Mouse (Mus musculus) cerebellum, postnatal 14 days (tissue): ENCODE results near the gene Grasp.

ENCODE experiments used
- DNase-seq, 2 experiments: peaks; one replicate each; pipeline ENCODE4 v3.0.0; 2021; ENCODE audit warnings: mixed read lengths in 2 of 2

Grasp gene

DNA sequence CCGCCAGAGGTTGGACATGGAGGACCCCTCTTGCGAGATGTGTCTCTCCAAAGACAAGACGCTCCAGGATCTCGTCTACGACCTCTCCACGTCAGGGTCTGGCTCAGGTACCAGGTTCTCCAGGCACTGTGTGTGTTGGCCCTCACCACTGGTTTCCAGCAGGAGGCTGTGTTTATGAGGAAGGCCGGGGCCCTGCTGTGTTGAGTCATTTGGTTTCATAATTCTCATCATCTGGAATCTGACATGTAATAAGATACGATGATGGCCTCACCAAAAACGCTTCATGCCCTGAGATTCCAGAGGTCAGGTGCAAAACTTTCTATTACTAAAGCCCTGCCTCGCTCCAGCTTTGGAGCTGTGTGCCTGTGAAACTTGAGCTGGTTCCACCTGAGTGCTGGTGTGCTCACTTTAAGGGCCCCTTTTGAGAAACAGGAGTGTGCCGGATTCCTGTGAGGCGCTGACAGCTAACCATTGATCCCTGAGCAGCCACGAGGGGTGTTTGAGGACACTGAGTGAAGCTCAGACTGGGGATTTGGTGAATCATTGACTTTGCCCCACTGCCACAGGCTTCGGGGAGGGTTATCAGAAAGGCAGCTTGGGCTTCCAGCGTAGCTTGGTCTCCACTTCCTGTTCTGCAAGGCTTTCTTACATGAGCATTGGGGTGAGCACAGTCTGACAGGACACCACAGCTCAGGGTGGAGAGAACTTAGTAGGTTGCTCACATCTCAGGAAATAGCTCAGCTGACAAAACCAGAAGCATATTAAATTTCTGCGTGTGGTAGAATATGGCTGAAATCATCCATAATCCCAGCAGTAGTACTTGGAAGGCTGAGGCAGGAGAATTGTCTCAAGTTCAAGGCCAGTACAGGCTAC is 28.8 kb upstream of the Grasp start:
- DNase-seq = no peak

DNA sequence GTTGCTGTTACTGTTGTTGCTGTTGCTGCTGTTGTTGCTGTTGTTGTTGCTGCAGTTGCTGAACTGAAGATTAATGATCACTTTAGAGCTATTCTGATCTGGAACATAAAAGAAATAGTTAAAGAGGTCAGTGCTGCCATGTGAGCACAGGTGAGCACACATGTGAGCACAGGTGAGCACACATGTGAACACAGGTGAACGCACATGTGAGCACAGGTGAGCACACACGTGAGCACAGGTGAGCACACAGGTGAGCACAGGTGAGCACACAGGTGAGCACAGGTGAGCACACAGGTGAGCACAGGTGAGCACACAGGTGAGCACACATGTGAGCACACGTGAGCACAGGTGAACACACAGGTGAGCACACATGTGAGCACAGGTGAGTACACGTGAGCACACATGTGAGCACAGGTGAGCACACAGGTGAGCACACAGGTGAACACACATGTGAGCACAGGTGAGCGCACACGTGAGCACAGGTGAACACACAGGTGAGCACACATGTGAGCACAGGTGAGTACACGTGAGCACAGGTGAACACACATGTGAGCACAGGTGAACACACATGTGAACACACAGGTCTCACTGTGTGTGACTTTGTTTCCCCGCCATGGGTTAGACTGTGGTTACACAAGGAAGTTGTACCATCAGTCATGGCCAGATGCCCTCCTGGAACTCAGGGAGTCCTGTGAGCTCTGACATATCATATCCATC is 27.8 kb upstream of the Grasp start:
- no peak for DNase-seq

DNA sequence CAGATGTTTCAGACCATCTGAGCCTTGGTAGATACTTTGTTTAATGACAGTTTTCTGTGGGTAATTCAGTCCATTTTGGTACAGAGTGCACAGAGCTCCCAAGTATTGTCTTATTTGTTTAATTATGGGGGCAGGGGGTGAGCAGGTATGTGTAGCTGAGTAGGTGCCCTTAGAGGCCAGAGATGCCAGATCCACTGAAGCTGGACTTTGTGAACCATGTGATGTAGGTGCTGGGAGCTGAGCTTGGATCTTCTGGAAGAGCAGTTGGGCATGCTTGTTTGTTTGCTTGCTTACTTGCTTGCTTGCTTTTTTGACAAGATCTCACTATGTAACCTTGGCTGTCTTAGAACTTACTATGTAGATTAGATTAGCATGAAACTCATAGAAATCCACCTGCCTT is 27.0 kb upstream of the Grasp start:
- no peak for DNase-seq

DNA sequence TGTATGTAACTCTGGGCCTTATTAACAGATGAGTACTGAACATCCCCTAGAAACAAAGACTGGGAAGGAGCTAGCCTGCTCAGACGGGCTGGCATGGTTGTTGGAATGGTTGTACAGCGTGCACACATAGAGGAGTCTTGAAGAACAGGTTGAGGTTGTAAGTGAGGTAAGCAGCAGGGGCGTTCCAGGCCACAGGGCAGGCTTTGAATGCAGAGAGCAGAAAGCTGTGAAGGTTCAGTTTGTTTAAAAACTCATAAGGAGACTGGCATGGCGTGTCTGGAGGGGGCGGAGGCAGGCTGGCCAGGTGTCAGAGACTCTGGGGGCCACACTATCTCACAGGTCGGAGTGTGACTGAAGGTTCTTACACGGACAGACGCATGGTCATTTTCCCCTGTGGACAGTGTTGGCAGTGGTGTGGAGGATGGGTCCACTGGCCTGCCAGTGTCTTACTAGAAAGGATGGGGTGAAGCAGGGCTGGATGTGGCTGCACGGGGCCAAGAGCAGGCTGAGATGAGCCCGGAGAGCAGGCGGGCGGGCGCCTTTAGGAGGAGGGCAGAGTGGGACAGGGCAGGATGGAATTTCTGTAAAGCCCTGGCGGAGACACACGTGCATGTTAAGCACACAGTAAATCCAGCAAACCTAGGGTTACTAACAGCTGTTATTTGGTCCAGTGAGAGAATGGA is 26.4 kb upstream of the Grasp start:
- no peak for DNase-seq

DNA sequence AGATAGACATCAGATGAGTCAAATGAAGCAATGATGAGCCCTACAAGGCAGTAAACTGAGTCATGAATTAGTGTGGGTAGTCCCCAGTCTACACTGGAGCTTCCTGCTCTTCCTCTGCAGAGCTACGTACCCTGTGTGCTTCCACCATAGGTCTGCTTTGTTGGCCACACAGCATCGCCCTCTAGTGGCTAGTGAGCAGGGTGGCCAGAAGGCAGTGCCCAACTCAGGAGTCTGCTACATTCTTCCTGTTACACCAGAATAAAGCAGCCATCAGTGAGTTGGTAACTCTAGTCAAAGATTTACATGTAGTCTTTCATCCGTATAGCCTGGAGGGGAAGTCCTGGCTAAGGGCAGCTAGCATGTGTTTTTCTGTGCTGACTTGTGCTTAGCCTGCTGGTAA is 25.8 kb upstream of the Grasp start:
- peak; percentile 76 to 79 for DNase-seq

DNA sequence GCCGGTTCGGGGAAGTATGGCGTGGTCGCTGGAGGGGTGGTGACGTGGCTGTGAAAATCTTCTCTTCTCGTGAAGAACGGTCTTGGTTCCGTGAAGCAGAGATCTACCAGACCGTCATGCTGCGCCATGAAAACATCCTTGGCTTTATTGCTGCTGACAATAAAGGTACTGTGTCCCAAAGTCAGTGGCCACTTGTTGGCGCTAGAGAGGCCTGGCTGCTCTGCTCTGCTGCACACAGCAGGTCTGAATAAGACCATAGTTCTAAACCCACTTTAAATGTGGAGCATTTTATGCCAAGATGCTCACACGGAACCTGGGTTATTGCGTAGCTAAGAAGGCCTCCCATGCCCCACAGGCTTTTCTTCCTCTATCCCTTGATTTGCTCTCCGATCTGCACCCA is 25.1 kb upstream of the Grasp start:
- peak in 1 of 2 experiments; percentile 50 for DNase-seq

DNA sequence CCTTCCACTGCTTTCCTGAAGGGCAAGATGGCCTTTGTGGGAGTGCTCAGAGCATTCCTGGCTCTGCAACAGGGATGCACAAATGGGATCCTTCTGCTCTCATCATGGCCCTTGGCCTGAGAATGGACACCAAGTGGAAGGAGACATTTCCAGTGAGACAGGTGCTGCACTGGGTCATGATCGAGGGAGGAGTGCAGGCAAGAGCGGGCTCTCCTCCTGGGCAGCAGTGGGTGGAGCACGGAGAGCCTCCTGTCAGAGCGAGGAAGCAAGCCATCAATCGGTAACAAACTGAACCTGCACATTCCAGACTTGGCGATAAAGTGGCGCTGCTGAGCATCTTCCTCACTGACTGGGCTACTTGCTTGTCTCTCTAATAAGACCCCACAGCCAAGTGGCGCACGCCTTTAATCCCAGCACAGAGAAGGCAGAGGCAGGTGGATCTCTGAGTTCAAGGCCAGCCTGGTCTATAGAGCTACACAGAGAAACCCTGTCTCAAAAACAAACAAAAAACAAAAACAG is 23.2 kb upstream of the Grasp start:
- peak in 1 of 2 experiments; percentile 14 for DNase-seq

DNA sequence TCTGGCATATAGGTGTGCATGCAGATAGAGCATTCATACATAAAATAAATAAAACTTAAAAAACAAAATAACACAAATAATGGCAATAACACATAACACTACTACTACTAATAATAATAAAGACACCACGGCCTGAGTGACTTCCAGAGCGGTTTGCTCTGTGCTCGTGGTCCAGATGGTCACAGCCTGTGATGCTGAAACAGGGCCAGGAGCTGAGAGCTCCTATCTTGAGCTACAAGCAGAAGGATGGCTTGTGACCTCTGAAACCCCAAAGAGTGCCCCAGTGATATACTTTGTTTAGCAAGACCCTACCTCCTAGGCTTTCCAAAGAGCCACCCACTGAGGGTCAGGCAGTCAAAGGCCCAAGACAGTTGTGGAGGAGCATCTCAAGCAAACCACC is 22.6 kb upstream of the Grasp start:
- peak; percentile 73 to 79 for DNase-seq

DNA sequence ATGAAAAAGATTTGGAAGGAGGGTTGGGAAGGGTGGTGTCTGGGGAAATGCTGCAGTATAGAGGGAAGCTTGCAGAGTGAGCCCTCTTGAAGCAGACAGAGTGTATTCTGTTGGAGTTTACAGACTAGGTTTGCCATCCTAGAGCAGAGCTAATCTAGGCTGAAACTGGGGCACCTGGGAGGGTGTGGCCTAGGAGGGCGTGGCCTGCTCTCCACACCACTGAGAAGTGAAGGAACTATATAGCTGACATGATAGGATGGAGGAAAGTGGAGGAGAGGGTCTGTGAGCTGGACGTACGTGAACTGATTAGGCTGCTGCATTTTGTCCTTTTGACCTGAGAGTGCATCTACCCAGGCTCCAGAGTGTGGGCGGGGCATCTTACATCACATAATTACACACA is 20.3 kb upstream of the Grasp start:
- no peak for DNase-seq

DNA sequence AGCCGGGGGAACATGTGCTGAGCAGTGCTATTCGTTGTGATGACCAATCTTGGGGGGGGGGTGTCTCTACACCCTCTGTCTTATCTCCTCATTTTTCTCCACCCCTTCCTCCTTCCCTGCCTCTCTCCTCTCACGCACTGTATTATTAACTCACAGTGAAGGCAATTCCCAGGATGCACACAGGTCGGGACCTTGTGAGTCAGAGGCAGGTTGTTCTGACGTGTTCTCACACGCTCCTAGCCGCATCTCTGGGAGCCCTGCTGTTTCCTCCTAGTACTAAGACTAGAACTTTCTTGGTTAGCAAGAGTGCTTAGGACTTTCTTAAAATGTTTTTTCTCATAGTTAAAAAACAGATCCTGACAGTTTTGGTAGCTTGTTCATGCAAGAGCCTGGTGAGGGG is 19.2 kb upstream of the Grasp start:
- DNase-seq = no peak

DNA sequence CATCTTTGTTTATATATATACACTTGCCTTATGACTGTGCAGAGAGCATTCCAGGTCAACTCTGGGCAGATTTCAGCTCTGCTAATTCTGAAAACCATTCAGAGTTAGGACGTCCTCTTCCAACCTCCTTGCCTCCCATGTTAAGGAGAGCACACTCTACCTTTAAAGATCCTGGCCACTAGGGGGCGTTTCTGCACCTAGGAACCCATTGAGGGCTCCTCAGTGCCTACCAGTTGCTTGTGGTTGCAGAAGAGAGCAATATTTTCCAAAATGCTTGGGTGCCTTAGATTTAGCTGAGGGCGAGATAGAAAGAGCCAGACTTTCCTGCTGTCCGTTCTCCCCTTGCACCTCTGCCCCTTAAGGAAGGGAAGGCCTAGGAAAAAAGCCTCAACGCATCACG is 13.8 kb upstream of the Grasp start:
- peak; percentile 76 to 86 for DNase-seq

DNA sequence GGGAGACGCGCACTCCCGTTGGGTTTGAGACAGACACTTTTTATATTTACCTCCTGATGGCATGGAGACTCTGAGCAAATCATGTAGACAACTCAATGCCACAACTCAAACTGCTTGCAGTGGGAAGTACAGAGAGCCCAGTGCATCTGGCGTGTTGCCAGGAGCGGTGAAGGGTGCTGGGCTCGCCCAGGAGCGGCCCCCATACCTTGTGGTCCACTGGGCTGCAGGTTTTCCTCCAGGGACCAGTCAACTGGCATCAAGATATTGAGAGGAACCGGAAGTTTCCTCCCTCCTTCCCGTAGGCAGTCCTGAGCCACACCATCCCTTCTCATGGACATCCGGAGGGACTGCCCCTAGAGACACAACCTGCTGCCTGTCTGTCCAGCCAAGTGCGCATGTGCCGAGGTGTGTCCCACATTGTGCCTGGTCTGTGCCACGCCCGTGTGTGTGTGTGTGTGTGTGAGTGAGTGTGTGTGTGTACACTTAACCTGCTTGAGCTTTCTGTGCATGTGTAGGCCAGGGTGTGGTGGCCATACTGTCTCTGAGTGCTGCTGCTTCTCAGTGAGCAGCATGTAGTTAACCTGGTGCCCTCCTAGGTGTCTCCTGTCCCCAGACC is 12.9 kb upstream of the Grasp start:
- DNase-seq = peak in 1 of 2 experiments; percentile 37

DNA sequence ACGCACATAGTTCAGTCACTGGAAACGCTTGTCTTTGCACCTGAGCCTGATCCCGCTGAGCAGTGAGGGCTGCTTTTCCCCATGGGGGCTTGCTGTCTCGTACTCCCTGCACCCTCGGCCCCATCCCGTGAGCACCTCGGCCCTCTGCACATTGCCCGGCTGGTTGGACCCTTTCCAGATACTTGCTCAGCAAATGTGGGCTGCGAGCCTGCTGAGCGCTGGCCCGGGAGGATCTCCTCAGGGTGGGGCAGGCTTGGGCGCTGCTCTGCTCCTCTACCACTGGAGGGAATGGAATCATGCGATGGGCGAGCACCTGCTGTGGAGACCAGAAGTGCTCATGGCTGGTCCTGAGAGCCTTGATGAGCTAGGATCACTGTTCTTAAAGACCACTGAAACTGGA is 11.6 kb upstream of the Grasp start:
- DNase-seq = no peak

DNA sequence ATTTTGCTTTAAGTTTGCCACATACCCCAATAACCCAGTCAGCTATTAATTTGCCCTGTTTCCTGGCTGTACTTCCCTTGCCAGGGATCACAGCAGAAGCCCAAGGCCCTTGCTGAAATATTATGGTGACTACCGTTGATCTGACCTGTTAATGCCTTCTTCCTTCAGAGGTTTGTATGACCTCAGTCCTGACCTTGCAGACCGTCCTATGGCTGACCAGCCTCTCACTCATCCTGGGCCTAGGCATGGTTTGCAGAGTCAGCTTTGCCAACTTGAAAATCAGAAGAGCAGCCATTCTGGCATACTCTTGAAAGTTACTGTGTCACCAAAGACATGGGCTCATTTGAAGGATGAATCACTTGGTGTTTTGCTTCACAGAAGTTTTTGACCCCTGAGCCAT is 8.9 kb upstream of the Grasp start:
- DNase-seq = no peak

DNA sequence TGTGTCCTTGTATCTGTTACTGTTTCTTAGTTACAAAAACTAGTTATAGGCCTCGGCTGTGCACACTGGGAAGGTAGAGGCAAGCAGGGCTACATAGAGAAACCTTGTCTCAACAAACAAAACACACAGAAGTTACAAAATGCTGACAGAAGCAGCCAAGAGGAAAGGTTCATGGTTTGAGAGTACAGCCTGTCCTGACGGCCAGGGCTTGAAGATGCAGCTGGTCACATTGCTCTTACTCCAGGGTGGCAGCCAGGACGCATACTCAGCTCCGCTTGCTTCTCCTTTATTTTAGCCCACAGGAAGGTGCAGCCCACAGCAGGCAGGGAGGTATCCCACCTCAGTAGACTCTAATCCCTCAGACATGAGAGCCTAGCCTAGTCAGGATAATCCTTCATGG is 8.0 kb upstream of the Grasp start:
- DNase-seq = no peak

DNA sequence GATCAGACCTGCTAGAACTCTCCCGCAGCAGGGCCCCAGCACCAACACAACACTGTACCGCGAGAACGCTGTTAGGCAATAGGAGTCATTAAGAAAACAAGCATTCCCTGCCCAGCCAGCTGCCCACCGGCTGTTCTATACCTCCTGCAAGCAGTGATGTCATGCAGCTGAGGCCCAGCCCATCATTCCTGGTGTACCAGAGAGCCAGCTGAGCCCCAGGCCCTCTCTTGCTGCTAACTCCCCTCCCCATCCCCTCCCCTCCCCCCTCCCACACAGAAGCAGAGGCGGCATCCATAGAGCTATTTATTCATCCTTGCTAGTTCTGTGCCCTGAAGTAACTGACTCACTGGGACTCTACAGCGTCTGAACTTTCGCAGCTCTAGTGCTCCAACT is 3.1 kb upstream of the Grasp start:
- DNase-seq = no peak

DNA sequence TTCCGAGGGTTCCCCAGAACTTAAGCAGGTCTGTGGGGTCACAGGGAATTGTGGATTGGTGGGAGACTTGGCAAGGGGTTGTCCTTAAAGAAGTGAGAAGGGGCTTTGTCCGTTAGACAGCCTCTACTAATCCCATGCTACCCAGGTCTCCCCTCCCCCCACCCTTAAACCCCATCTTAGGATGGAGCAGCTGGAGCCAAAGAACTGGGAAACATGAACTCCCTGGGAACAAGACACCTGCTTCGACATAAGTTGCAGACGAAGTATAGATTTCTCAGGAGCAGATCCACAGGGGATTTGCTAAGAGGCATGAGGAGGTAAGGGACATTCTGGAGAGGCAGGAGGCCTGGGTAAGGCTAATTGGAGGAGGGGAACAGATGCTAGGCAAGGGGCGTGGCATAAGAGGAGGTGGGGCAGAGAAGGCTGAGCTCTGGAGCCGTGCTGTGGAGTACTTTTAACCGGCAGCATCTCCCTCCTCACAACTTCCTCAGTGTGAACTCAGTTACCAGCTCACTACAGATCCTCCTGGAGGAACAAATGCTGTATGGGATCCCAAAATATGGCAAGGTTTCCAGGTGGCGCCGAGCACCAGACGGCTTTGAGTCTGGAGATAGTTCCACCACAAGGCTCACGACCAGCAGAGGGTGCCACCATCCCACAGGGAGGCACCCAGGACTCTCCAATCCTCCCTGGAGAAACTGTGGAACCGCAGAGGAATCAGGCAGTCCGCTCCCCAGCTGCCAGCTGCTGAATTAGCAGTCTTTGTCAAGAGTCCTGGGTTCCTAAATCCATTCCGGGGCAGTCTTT is 2.5 kb upstream of the Grasp start:
- peak; percentile 90 to 96 for DNase-seq

DNA sequence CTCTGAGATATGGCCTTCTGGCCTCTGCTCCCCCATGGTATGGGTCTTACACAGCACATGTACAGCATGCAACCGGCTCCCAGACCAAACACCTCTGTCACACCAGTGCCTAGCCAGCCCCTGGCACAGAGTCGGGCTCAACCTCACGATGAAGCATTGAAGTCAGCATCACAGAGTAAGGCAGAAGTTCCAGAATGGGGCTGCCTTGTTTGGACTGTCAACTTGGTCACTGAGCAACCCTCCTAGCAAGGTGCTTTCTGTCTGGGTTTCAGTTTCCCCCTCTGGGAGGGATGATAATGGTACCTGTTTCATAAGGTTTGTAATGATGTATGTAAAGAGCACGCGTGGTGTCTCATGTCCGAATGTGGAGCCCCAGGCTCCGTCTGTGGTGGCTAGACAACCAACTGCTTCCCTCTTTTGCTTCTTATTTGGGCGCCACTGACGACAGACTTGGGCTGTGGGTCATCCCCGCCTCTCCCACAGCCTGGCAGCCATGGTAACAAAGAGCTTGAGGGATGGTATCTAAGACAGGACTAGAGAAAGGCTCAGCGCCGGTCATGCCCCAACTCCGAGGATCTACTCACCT is 998 bp upstream of the Grasp start:
- DNase-seq = no peak

DNA sequence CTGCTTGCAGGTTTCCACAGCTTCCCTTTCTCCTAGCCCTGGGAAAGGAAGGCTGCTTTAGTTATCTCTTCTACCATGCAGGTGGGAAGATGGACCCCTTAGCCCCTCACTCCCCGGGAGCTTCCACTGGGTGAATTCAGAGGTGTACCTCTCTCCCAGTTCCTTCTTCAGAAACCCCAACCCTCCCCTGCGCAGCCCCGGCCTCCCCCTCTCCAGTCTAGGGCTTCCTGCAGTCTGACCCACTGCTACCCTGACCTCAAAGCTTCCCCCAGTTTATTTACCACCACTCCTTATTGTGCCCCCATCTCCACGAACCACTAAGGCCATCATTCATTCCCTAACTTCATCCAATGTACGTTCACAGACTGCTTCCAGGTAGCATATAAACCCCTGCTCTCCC is 392 bp upstream of the Grasp start:
- no peak for DNase-seq

DNA sequence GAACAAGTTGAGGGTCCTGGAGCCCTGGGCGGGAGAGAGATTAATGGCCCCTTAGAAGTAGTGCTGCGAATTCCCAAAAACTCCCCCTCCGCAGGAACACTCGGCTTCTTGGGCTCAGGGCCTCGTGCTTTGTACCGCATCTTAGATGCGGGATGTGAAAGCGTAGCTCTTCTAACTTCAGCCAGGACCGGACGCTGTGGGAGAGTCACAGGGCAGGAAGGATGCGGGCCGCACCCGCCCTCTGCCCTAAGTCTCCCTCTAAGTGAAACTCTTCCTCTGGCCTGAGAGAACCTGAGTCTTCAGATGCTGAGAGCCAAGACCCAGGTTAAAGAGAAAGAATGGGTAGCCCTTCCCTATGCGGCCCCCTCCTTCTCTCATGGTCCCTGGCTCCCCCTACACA is 989 bp downstream of the Grasp start:
- DNase-seq = no peak

DNA sequence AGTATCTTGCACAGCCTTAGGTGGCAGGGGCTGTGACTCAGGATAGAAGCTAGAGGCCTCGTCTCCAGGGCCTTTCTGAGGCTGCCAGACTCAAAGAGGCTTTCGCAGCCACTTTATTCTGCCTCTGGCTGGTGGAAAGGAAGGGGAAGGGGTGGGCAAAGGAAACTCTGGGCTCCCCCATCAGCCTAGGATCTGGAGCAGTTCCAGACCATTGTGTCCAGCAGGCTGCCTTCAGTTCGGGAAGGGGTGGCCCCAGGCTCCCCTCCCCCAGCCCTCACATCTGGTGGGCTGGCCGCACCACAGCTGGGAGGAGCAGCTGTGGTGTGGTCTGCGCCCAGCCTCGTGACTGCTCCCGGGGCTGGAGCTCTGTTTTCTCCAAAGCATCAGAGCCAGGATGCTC is 4.0 kb downstream of the Grasp start:
- no peak for DNase-seq
